Mouse (Mus musculus): ENCODE data around the gene Coa6.

- TF ChIP-seq CTCF (IDR thresholded peaks at IDR 0.05; ENCODE audit: borderline replicate concordance, extremely low read depth, insufficient read depth, insufficient read length) (no peak), POLR2A (IDR thresholded peaks at IDR 0.05; ENCODE audit: borderline replicate concordance, extremely low read depth, insufficient read depth, insufficient read length, poor library complexity, severe bottlenecking) (no peak)
These were observed 2.6 kb downstream of the Coa6 start for GRCm38 (mm10) chr8:126424946-126425345.
